Mouse (Mus musculus) v-Abl transformed pro-B cells (cell line): ENCODE measurements at regions not wholly inside any gene's neighbourhood (a gene's known extent, or its start where the extent isn't known, plus 50 kb on each side); places are given as distances from the start of the nearest gene placed in this dataset.

ENCODE experiments used
- in situ Hi-C, 2 experiments: fragments of 400-800 bp; cut with MboI; formaldehyde crosslinking; loops; one replicate each; pipeline ENCODE4 v1.15.1; 2025; ENCODE audit not compliant: unreplicated experiment in 2 of 2

- in situ Hi-C loops = no loop called here
Measured at GRCm38 (mm10) chr7:135767493-135767892, 51.3 kb upstream of the Mki67 start.

GRCm38 (mm10) chr7:135768064-135768463, 51.9 kb upstream of the Mki67 start:
- in situ Hi-C loops = no loop called here

DNA sequence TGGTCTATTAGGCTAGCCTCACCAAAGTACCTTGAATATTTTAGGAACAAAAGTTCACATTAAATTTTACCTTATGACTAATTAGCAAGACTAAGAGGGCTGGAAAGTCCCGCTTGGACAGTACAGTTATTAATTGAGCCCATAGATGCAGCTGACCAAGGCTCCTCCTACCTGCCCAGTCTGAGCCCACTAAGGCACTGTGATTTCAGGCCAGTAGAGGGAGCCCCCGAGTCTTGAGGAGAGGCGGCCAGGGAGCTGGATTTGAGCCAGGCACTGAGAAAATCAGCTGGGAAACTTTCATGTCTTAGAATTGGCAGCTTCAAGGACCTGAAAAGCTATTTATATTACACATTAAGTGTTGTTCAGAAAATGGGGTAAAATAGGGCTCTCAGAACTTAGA, 52.4 kb upstream of the Mki67 start:
- in situ Hi-C loops = no loop called here

GRCm38 (mm10) chr7:135769082-135769673, 53.0 kb upstream of the Mki67 start:
- in situ Hi-C loops = no loop called here

DNA sequence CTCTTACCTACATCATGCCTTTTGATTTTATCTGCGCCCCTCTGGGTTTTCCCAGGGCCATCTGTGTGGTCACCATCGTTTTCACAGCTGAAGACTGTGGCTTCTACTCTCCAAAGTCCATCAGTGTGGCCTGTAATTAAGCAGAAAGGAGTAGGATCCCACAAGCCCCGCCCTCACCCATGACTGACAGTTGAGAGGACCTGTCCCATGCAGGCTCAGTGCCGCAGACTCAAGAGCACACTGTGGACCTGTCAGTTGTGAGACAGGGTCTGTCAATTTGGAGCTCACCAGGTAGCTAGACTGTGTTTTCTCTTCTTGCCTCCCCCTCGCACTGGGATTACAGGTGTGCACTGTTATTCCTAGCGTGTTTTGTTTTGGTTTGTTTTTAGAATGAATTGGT, 53.9 kb upstream of the Mki67 start:
- in situ Hi-C loops = no loop called here

GRCm38 (mm10) chr7:135775832-135776433, 59.8 kb upstream of the Mki67 start:
- in situ Hi-C loops = no loop called here

DNA sequence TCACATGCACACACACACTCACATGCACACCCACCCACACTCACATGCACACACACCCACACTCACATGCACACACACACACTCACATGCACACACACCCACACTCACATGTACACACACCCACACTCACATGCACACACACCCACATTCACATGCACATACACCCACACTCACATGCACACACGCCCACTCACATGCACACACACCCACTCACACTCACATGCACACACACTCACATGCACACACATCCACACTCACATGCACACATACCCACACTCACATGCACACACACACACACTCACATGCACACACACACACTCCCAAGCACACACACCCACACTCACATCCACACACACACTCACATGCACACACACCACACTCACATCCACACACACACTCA, 74.0 kb upstream of the Mki67 start:
- in situ Hi-C loops = loop anchor here (5.0 to 10.0 kb wide), 2 partner anchors 352 to 1675 kb away; no protein-coding TSS in a partner anchor

- in situ Hi-C loops = loop anchor here (5.0 to 10.0 kb wide), 2 partner anchors 351 to 1674 kb away; no protein-coding TSS in a partner anchor
Measured at GRCm38 (mm10) chr7:135790978-135791377, 74.8 kb upstream of the Mki67 start.

DNA sequence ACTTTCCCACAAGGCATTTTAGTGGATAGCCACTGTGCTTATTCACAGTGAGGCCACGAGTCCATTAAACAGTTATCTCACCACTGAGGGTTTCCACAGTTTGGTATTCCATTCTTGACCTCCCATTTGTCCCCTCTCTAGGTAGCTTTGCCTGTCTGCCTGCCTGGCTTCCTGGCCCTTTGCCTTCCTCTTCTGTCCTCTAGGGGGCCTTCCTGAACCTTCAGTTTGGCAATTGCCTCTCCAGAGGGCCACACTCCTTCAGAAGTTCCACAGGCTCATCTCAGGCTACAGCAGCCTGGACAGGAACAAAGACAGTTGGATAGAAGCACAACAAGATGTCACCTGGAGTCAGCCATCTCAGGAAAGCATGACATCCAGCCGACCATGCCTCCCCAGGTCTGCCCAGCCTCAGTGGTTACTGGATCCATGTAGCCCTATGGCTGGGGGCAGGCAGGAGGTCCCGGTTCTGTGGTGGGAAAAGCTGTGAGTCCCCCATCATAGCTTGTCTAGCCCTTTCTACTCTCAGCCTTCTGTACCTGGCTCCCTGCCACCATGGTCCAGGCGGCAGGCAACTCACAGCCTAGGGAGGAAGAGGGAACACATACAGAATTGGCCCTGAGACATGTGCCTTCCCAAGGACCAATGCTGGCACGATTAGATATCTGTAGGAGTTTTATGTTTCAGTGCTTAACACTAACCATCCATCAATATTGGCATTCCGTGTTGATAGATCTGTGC, 76.0 kb upstream of the Mki67 start:
- in situ Hi-C loops = loop anchor here (5.0 to 10.0 kb wide), 2 partner anchors 350 to 1673 kb away; no protein-coding TSS in a partner anchor

GRCm38 (mm10) chr7:135792918-135793317, 76.8 kb upstream of the Mki67 start:
- in situ Hi-C loops = loop anchor here (5.0 to 10.0 kb wide), 2 partner anchors 349 to 1672 kb away; no protein-coding TSS in a partner anchor

DNA sequence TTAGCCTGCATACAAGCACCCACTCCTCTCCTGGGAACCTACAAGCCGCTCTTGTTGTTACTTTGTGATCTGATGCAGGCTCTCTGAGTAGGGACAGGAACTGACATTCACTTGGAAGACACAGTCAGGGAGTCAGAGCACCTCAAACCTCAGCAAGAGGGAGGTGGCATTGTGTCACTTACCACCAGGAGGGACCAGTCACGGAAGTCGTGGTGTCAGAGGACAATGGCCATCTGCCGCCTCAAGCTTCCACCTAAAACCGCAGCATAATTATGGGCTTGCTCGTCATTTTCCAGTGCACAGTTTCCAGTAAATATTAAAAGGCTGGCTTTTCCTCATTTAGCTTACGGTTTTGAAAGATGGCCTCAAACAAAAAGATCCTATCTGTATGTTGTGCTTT, 78.1 kb upstream of the Mki67 start:
- in situ Hi-C loops = loop anchor here (5.0 to 10.0 kb wide), 2 partner anchors 348 to 1671 kb away; no protein-coding TSS in a partner anchor

DNA sequence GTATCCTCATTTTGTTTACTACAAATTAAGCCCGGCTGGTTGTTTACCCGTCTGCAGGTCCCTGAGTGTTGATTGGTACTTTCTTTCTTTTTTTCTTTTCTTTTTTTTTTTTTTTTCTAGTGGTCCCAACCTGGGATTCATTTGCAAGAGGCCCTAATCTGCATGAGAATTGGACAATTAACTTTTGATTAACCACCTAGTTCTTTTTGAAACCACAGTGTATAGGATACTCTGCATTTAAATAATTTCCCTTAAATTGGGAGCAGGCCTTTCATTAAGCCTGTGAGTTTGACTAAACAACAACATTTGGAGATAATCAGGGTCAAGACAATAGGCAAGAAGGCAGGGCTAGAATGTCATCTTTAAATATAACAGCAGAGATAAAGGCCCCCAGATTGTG, 78.5 kb upstream of the Mki67 start:
- in situ Hi-C loops = loop anchor here (5.0 to 10.0 kb wide), 2 partner anchors 348 to 1670 kb away; no protein-coding TSS in a partner anchor

DNA sequence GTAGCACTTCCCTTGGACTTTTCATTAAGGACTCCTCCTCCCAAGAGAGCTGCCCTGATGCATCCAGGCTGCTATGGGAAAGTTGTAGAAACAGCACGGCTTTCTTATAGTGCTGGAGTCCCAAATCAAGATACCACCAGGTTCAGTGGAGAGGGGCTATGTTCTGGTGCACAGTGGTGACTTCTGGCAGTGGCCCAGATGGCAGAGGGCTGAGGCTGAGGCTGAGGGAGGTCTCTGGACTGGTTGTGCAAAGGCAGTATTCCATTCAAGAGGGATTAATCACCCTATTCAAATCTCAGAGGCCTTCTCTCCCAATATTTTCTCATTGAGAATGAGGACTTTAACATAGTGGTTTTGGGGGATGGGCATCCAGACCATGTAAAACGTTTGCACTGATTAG, 82.3 kb upstream of the Mki67 start:
- in situ Hi-C loops = loop anchor here (10.0 kb wide), 1 partner anchor 1666 kb away; no protein-coding TSS in a partner anchor

GRCm38 (mm10) chr7:135802598-135803121, 86.5 kb upstream of the Mki67 start:
- in situ Hi-C loops = no loop called here

- in situ Hi-C loops = no loop called here
Measured at GRCm38 (mm10) chr7:135804730-135805129, 88.6 kb upstream of the Mki67 start.

GRCm38 (mm10) chr7:135806139-135806538, 90.0 kb upstream of the Mki67 start:
- in situ Hi-C loops = no loop called here

GRCm38 (mm10) chr7:135806673-135807072, 90.5 kb upstream of the Mki67 start:
- in situ Hi-C loops = no loop called here

DNA sequence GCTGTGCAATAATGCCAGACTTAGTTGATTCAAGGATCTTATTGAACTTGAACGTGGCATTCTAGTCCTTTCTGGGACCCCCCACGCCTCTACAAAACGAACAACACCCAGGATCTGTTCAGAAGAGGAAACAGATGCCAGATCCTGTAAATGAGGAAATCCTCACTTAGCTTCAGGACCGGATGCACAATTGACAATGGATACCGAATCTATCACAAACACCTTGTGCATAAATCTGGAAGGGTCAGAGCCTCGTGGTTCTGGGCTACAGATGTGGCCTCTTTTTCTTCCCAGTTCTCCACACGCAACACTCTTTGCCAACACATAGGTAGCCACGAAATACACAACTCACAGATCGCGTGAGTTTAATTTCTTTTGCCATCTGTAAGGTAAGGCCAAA, 93.0 kb upstream of the Mki67 start:
- in situ Hi-C loops = no loop called here

- in situ Hi-C loops = no loop called here
Measured at GRCm38 (mm10) chr7:135809751-135810379, 93.7 kb upstream of the Mki67 start.

DNA sequence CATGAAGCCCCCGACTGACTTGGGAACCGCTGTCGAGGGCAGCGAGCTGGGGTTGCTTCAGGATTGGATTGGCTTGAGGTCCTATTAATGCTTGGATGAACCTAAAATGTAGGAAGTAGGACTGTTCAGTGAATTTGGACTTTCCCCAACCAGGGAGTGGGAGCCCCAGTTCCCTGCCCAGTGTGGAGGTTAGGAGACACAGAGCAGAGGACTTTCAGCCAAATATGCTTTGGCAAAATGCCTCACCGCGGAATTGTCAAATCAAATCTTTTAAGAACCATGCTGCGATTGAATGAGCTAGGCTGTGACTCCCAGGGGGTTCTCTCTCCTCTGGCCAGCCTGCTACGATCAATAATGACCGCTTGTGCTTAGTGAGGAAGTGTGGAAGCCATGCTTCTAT, 94.8 kb upstream of the Mki67 start:
- in situ Hi-C loops = no loop called here

DNA sequence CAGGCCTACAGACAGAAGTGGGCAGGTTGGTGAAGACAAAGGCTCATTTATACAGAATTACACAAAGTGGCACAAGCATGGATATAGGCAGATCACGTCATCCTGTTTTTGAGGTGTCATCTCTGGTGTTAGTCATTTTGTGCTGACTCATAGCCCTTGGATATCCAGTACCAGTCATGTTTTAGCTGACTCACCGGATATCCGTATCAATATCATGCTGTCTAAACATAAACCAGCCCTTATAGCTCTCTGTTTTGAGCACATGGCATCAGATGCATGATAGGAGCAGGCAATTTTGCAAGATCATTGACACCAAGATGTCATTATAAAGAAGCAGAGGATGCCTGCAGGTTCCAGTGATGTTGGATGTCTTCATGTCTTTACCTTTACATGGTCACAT, 97.5 kb upstream of the Mki67 start:
- in situ Hi-C loops = no loop called here
